Mouse (Mus musculus): ENCODE data around the gene Nsfl1c.

The Nsfl1c gene

DNA sequence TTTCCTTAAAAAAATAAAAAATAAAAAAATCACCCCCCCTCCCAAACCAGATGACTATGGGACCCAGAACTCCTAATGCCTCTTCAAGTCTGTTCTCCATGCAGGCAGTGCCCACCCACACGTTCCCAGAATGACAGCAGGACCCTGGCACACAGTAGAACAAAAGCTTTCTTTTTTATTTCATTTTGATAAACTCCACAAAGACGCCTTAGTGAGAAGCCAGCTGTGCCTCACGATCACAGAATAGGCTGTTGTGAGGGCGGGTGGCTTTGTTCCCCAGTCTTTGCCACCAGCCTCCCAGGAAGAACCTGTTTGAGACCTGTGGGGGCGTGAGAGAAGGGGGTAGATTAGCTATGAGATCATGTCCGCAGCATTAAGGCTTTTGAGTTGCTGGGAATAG is 50.7 kb downstream of the Nsfl1c start:
- DNase-seq = no peak

DNA sequence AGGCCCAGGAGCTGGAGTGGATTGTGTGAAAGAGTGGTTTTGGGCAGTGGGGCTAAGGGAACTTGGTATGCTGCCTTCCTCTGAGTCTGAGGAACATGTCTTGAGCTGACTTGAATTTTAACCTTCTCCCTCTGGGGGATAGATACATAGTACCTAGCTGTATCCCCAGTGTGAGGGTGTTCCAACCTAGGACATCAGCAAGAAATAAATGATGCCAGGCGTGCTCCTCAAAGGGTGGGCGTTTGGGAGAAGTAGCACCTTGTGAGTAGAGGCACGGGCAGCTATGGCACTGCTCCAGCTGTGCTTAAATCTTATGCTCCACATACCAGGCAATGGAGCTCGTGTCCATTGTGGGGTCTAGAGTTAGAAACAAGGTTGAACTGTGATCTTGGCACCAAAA is 52.6 kb downstream of the Nsfl1c start:
- DNase-seq = no peak

DNA sequence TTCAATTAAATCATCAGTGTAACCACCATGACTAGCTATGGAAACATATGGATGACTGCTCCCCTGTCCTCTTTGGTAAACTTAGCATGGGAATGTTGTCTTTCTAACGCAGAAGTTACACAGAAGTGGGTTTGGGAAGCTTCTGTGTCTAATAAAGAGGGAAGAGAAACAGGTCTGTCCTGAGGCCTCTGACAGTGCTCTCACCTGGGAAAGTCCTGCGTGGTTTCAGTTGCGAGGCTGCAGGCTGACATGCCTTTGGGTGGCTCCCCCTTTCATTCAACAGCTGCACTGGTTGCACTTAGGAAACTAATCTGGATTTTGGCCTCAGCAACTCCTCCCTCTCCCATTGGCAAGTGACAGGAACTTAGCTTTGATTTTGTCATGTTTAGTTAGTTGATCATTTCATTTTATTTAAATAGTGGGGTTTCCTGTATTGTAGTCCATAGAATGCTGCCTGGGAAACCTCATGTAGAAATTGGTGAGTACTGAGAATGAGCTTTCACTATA is 55.7 kb downstream of the Nsfl1c start:
- no peak for DNase-seq
